Mouse (Mus musculus) R1 (cell line): ENCODE measurements around the gene Hey2.

Experiments used
- DNase-seq: peaks from one replicate; pipeline ENCODE4 v3.0.0-alpha.2; 2018; ENCODE audit warnings: low read depth, low spot score

Gene Hey2

GRCm38 (mm10) chr10:30842643-30843437 is at the start of gene Hey2:
Gene Hey2 (minus strand): TSS chr10:30842801.
- DNase-seq: peak; percentile 97

- DNase-seq: no peak
Observed at GRCm38 (mm10) chr10:30883085-30883760, 40.6 kb upstream of the Hey2 start.

- no peak for DNase-seq
Observed at GRCm38 (mm10) chr10:30881109-30881508, 38.5 kb upstream of the Hey2 start.

- DNase-seq: no peak
Observed at GRCm38 (mm10) chr10:30845101-30845825, 2.7 kb upstream of the Hey2 start.

GRCm38 (mm10) chr10:30844191-30845010 is 1.8 kb upstream of the Hey2 start:
- peak; percentile 21 for DNase-seq

GRCm38 (mm10) chr10:30843438-30844190 is 1.0 kb upstream of the Hey2 start:
- peak; percentile 39 for DNase-seq

GRCm38 (mm10) chr10:30842228-30842627 is 373 bp downstream of the Hey2 start:
- DNase-seq: no peak

- DNase-seq: no peak
Observed at GRCm38 (mm10) chr10:30840824-30841223, 1.8 kb downstream of the Hey2 start.

- peak; percentile 69 for DNase-seq
Observed at GRCm38 (mm10) chr10:30838188-30838587, 4.4 kb downstream of the Hey2 start.

- peak; percentile 27 for DNase-seq
Observed at GRCm38 (mm10) chr10:30825049-30825448, 17.6 kb downstream of the Hey2 start.

GRCm38 (mm10) chr10:30810967-30811293 is 31.7 kb downstream of the Hey2 start:
- DNase-seq: peak; percentile 88

GRCm38 (mm10) chr10:30810247-30810966 is 32.2 kb downstream of the Hey2 start:
- peak; percentile 54 for DNase-seq

- DNase-seq: peak; percentile 23
Observed at GRCm38 (mm10) chr10:30803587-30804253, 38.9 kb downstream of the Hey2 start.

GRCm38 (mm10) chr10:30802681-30803586 is 39.7 kb downstream of the Hey2 start, which contains the start of gene Ncoa7:
Gene Ncoa7 (minus strand): TSS chr10:30803326.
- DNase-seq: peak; percentile 84

GRCm38 (mm10) chr10:30802033-30802432 is 40.6 kb downstream of the Hey2 start:
- peak; percentile 65 for DNase-seq

- peak; percentile 33 for DNase-seq
Observed at GRCm38 (mm10) chr10:30799713-30800450, 42.7 kb downstream of the Hey2 start.

- no peak for DNase-seq
Observed at GRCm38 (mm10) chr10:30796469-30797261, 45.9 kb downstream of the Hey2 start.
